Mouse (Mus musculus) erythroblast, embryonic 14.5 days (primary cell): ENCODE measurements around the gene Fgd5.

Source experiments
- GATA1 ChIP-seq: IDR thresholded peaks from 2 replicates; pipeline ENCODE4 v1.6.1; 2012; ENCODE audit warnings: low read length, inconsistent platforms, mixed read lengths
- TAL1 ChIP-seq: IDR thresholded peaks from 3 replicates; pipeline ENCODE4 v1.6.1; 2012; ENCODE audit warnings: low read length, inconsistent platforms, mixed read lengths

DNA sequence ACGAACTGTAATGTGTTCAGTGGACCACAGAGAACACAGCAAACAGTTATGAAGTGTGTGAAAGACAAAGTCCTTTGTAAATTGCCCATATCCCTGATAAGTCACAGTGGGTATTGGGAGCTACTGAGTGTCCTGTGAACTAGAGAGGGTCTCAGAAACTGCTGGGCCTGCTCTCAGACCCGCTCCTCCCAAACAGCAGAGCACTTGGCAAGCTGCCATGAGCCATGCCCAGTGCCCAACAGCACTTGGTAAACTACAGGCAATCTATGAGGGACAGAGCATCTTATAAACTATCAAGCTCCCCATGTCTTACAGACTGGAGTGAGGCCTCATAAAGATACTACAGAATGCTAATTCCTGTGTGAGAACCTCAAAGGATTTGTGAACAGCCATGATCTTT, 30.3 kb upstream of the Fgd5 start:
- TF ChIP-seq TAL1 (no peak), GATA1 (no peak)
